Mouse (Mus musculus) lung, postnatal 0 days (tissue): ENCODE results near the gene 9930104L06Rik.

Experiments
- CTCF ChIP-seq: IDR thresholded peaks from 2 replicates; pipeline ENCODE4 v1.5.1; 2016; ENCODE audit warnings: antibody characterized with exemption, mild to moderate bottlenecking
- EP300 ChIP-seq: IDR thresholded peaks from 2 replicates; pipeline ENCODE4 v1.6.1; 2016; ENCODE audit warnings: antibody characterized with exemption, mild to moderate bottlenecking, control low read depth

- no peak for TF ChIP-seq CTCF
- no peak for TF ChIP-seq EP300
These were observed 53.5 kb downstream of the 9930104L06Rik start for GRCm38 (mm10) chr4:124990325-124990724.
